Mouse (Mus musculus) limb, embryonic 13.5 days (tissue): Measurements from ENCODE around the gene Npdc1. TPM values are rescaled to one million over a fixed set of nuclear protein-coding genes. Genes with fewer than 3 reads are reported as not detected.

Source experiments
- ATAC-seq: fragments of 200-750 bp; cut with Nextera tagmentation; 2 replicates; pipeline ENCODE4 v1.8.0; 2017; ENCODE audit warnings: low read depth, moderate number of reproducible peaks, moderate TSS enrichment; ENCODE audit not compliant: low FRiP score
- H3K27ac ChIP-seq: fragments of 300-500 bp; sonication (generic); 2 replicates; pipeline ENCODE4 v1.5.1; 2015; ENCODE audit warnings: inconsistent platforms, mild to moderate bottlenecking, moderate library complexity
- H3K27me3 ChIP-seq: fragments of 300-500 bp; sonication (generic); 2 replicates; pipeline ENCODE4 v1.6.1; 2015; ENCODE audit warnings: mild to moderate bottlenecking, inconsistent platforms
- H3K36me3 ChIP-seq: fragments of 300-500 bp; sonication (generic); 2 replicates; pipeline ENCODE4 v1.6.1; 2015; ENCODE audit warnings: inconsistent platforms, mild to moderate bottlenecking, moderate library complexity
- H3K4me1 ChIP-seq: fragments of 300-500 bp; sonication (generic); 2 replicates; pipeline ENCODE4 v1.6.1; 2015; ENCODE audit warnings: inconsistent platforms
- H3K4me2 ChIP-seq: fragments of 300-500 bp; sonication (generic); replicated peaks from 2 replicates; pipeline ENCODE4 v1.6.1; 2015; ENCODE audit warnings: inconsistent platforms, mild to moderate bottlenecking, moderate library complexity
- H3K4me3 ChIP-seq: fragments of 300-500 bp; sonication (generic); 2 replicates; pipeline ENCODE4 v1.5.1; 2015; ENCODE audit warnings: moderate library complexity, mild to moderate bottlenecking, inconsistent platforms
- H3K9ac ChIP-seq: fragments of 300-500 bp; sonication (generic); 2 replicates; pipeline ENCODE4 v1.6.1; 2015; ENCODE audit warnings: mild to moderate bottlenecking, inconsistent platforms
- H3K9me3 ChIP-seq: fragments of 300-500 bp; sonication (generic); 2 replicates; pipeline ENCODE4 v1.6.1; 2016; ENCODE audit warnings: inconsistent platforms
- WGBS: fragments of 180-500 bp; shearing (Covaris S2); methylation state at CpG from one replicate; pipeline ENCODE4 v1.1.7; 2015; 5-methylcytosine and 5-hydroxymethylcytosine counted together
- polyA plus RNA-seq: library from polyadenylated mRNA; unstranded; fragments of >200 nt; fragmentation: Nextera tagmentation; extraction: Ambion mirVana; gene quantifications from 2 replicates; pipeline ENCODE4 v1.2.1, GENCODE M21; 2015

Npdc1 gene
- polyA plus RNA-seq, 1 experiment from 2014 or later, result 32.6 TPM

GRCm38 (mm10) chr2:25423626-25424025, 24.5 kb downstream of the Npdc1 start:
- H3K4me3 ChIP-seq, result no peak overlapping the region
- WGBS, result 71% methylated on average over 1 of the region's 1 CpGs
- no peak overlapping the region for H3K9ac ChIP-seq
- no peak overlapping the region for H3K4me2 ChIP-seq
- no peak overlapping the region for H3K27ac ChIP-seq
- peaks cover 47% of the 10 kb centered on the region for H3K27me3 ChIP-seq
- no peaks in the 10 kb centered on the region for H3K36me3 ChIP-seq
- no peak for ATAC-seq
- H3K9me3 ChIP-seq, result no peaks in the 10 kb centered on the region
- H3K4me1 ChIP-seq, result no peaks in the 10 kb centered on the region

- H3K4me2 ChIP-seq, result no peak overlapping the region
- no peaks in the 10 kb centered on the region for H3K9me3 ChIP-seq
- H3K4me3 ChIP-seq, result no peak overlapping the region
- 55% methylated on average over 27 of the region's 27 CpGs for WGBS
- H3K27me3 ChIP-seq, result peaks cover 61% of the 10 kb centered on the region
- no peaks in the 10 kb centered on the region for H3K36me3 ChIP-seq
- 0 out of 2 replicates have a peak overlapping the region, but pooled peaks have one; percentile 35 for H3K9ac ChIP-seq
- peaks cover 8% of the 10 kb centered on the region; the same call in 1 of the 2 replicates for H3K4me1 ChIP-seq
- no peak overlapping the region for H3K27ac ChIP-seq
- no peak for ATAC-seq
Measured at GRCm38 (mm10) chr2:25425481-25425880, 26.3 kb downstream of the Npdc1 start.

- Histone ChIP-seq H3K27ac (no peak overlapping the region), H3K9me3 (no peaks in the 10 kb centered on the region), H3K27me3 (peaks cover 71% of the 10 kb centered on the region), H3K4me1 (peaks cover 8% of the 10 kb centered on the region; the same call in 1 of the 2 replicates), H3K9ac (no peak overlapping the region), H3K4me2 (no peak overlapping the region), H3K36me3 (no peaks in the 10 kb centered on the region), H3K4me3 (no peak overlapping the region)
- 34% methylated on average over 5 of the region's 5 CpGs for WGBS
- no peak for ATAC-seq
Measured at GRCm38 (mm10) chr2:25426721-25427191, 27.6 kb downstream of the Npdc1 start.

GRCm38 (mm10) chr2:25427256-25427655, 28.1 kb downstream of the Npdc1 start:
- peaks cover 72% of the 10 kb centered on the region for H3K27me3 ChIP-seq
- 92% methylated on average over 5 of the region's 5 CpGs for WGBS
- H3K4me2 ChIP-seq, result no peak overlapping the region
- no peaks in the 10 kb centered on the region for H3K36me3 ChIP-seq
- no peak overlapping the region for H3K9ac ChIP-seq
- no peak for ATAC-seq
- peaks cover 8% of the 10 kb centered on the region; the same call in 1 of the 2 replicates for H3K4me1 ChIP-seq
- H3K4me3 ChIP-seq, result no peak overlapping the region
- no peak overlapping the region for H3K27ac ChIP-seq
- no peaks in the 10 kb centered on the region for H3K9me3 ChIP-seq

GRCm38 (mm10) chr2:25428442-25429236, 29.5 kb downstream of the Npdc1 start, which contains the start of gene Abca2:
Abca2 (plus strand) TSS chr2:25428703.
- peaks cover 8% of the 10 kb centered on the region; the same call in 1 of the 2 replicates for H3K4me1 ChIP-seq
- H3K4me3 ChIP-seq, result peak within 1 kb of the TSS; percentile 71
- H3K9ac ChIP-seq, result peak within 1 kb of the TSS; percentile 77
- under 1% methylated on average over 76 of the region's 89 CpGs for WGBS
- H3K9me3 ChIP-seq, result no peaks in the 10 kb centered on the region
- peak; percentile 89 for ATAC-seq
- H3K4me2 ChIP-seq, result peak within 1 kb of the TSS; percentile 90
- H3K36me3 ChIP-seq, result no peaks in the 10 kb centered on the region
- H3K27ac ChIP-seq, result no peak within 1 kb of the TSS
- H3K27me3 ChIP-seq, result peaks cover 58% of the 10 kb centered on the region

- 73% methylated on average over 5 of the region's 5 CpGs for WGBS
- peaks cover 8% of the 10 kb centered on the region; the same call in 1 of the 2 replicates for H3K4me1 ChIP-seq
- no peaks in the 10 kb centered on the region for H3K9me3 ChIP-seq
- no peak for ATAC-seq
- H3K4me2 ChIP-seq, result peak overlapping the region; percentile 90
- peak overlapping the region; percentile 77; the same call in 1 of the 2 replicates for H3K9ac ChIP-seq
- no peak overlapping the region for H3K27ac ChIP-seq
- H3K27me3 ChIP-seq, result peaks cover 48% of the 10 kb centered on the region
- peak overlapping the region; percentile 71 for H3K4me3 ChIP-seq
- H3K36me3 ChIP-seq, result no peaks in the 10 kb centered on the region
Measured at GRCm38 (mm10) chr2:25429435-25430180, 30.5 kb downstream of the Npdc1 start.

- no peak for ATAC-seq
- H3K4me3 ChIP-seq, result no peak overlapping the region
- no peaks in the 10 kb centered on the region for H3K9me3 ChIP-seq
- H3K9ac ChIP-seq, result no peak overlapping the region
- peaks cover 8% of the 10 kb centered on the region; the same call in 1 of the 2 replicates for H3K4me1 ChIP-seq
- H3K4me2 ChIP-seq, result no peak overlapping the region
- peaks cover 38% of the 10 kb centered on the region for H3K27me3 ChIP-seq
- 76% methylated on average over 17 of the region's 17 CpGs for WGBS
- H3K27ac ChIP-seq, result no peak overlapping the region
- H3K36me3 ChIP-seq, result peaks cover 4% of the 10 kb centered on the region; the same call in 1 of the 2 replicates
Measured at GRCm38 (mm10) chr2:25430395-25431233, 31.5 kb downstream of the Npdc1 start.

GRCm38 (mm10) chr2:25431308-25431855, 32.2 kb downstream of the Npdc1 start:
- Histone ChIP-seq H3K36me3 (peaks cover 6% of the 10 kb centered on the region; the same call in 1 of the 2 replicates), H3K4me2 (no peak overlapping the region), H3K27me3 (peaks cover 31% of the 10 kb centered on the region), H3K4me3 (no peak overlapping the region), H3K9me3 (no peaks in the 10 kb centered on the region), H3K4me1 (peaks cover 8% of the 10 kb centered on the region; the same call in 1 of the 2 replicates), H3K27ac (no peak overlapping the region), H3K9ac (no peak overlapping the region)
- WGBS, result 62% methylated on average over 6 of the region's 6 CpGs
- ATAC-seq, result no peak

GRCm38 (mm10) chr2:25432326-25433098, 33.4 kb downstream of the Npdc1 start:
- H3K9me3 ChIP-seq, result no peaks in the 10 kb centered on the region
- no peak overlapping the region for H3K9ac ChIP-seq
- H3K4me1 ChIP-seq, result peaks cover 8% of the 10 kb centered on the region; the same call in 1 of the 2 replicates
- no peak overlapping the region for H3K4me2 ChIP-seq
- ATAC-seq, result no peak
- no peak overlapping the region for H3K4me3 ChIP-seq
- peaks cover 27% of the 10 kb centered on the region for H3K27me3 ChIP-seq
- H3K27ac ChIP-seq, result no peak overlapping the region
- peaks cover 8% of the 10 kb centered on the region for H3K36me3 ChIP-seq
- WGBS, result 63% methylated on average over 11 of the region's 11 CpGs

GRCm38 (mm10) chr2:25433101-25433500, 34.0 kb downstream of the Npdc1 start:
- peaks cover 13% of the 10 kb centered on the region for H3K36me3 ChIP-seq
- H3K4me2 ChIP-seq, result no peak overlapping the region
- no peak overlapping the region for H3K27ac ChIP-seq
- H3K4me1 ChIP-seq, result peaks cover 8% of the 10 kb centered on the region; the same call in 1 of the 2 replicates
- 76% methylated on average over 17 of the region's 17 CpGs for WGBS
- no peaks in the 10 kb centered on the region for H3K9me3 ChIP-seq
- H3K9ac ChIP-seq, result no peak overlapping the region
- ATAC-seq, result no peak
- peaks cover 27% of the 10 kb centered on the region for H3K27me3 ChIP-seq
- no peak overlapping the region for H3K4me3 ChIP-seq
